Mouse (Mus musculus): ENCODE data around the gene Usp7. TPM values are rescaled to one million over a fixed set of nuclear protein-coding genes. Genes with fewer than 3 reads are reported as not detected.

Usp7 gene
- polyA plus RNA-seq, 1 experiment: 94.8 TPM

DNA sequence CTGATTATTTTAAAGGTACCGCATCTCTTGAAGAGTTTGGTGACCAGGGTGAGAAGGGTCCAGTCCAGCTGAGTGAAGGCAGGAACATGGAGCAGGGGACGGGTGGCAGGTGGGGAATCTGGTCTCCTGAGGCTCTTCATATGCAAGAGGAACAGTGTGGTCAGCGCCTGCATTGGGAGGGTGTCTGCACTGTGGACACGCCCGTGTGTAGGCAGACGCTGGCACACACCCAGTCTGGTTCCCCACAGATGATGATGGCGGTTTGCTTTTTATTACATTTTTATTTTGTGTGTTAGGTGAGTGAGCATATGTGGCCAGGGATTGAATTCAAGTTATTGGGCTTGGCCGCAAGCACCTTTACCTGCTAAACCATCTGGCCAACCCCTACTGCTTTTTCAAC, 116.5 kb downstream of the Usp7 start:
- Histone ChIP-seq H3K27me3 (ENCODE audit: control insufficient read depth, insufficient read depth, low read length) (no peaks in the 10 kb centered on the region; the same call in 1 of the 2 replicates), H3K4me1 (replicated peaks; ENCODE audit: control insufficient read depth, insufficient read depth, low read length) (peaks cover 7% of the 10 kb centered on the region), H3K4me3 (ENCODE audit: control insufficient read depth, insufficient read depth, low read length) (no peak overlapping the region), H3K27ac (ENCODE audit: control insufficient read depth, insufficient read depth, low read length) (no peak overlapping the region), H3K36me3 (ENCODE audit: control insufficient read depth, insufficient read depth, low read length) (no peaks in the 10 kb centered on the region)
- no peak for DNase-seq
- WGBS: 69% methylated on average over 8 of the region's 8 CpGs
- no peak for TF ChIP-seq POLR2A (IDR thresholded peaks at IDR 0.05; ENCODE audit: control insufficient read depth, extremely low read depth, insufficient read depth, low read length, poor library complexity)
- TF ChIP-seq CTCF (IDR thresholded peaks at IDR 0.05; ENCODE audit: borderline replicate concordance, control insufficient read depth, extremely low read depth, insufficient read depth, low read length, poor library complexity): no peak

- Histone ChIP-seq H3K27ac (ENCODE audit: control insufficient read depth, insufficient read depth, low read length) (no peak overlapping the region), H3K4me3 (ENCODE audit: control insufficient read depth, insufficient read depth, low read length) (no peak overlapping the region), H3K27me3 (ENCODE audit: control insufficient read depth, insufficient read depth, low read length) (no peaks in the 10 kb centered on the region; the same call in 1 of the 2 replicates), H3K36me3 (ENCODE audit: control insufficient read depth, insufficient read depth, low read length) (no peaks in the 10 kb centered on the region), H3K4me1 (replicated peaks; ENCODE audit: control insufficient read depth, insufficient read depth, low read length) (peaks cover 9% of the 10 kb centered on the region)
- DNase-seq: peak; percentile 75
- 5% methylated on average over 8 of the region's 8 CpGs for WGBS
- TF ChIP-seq CTCF (IDR thresholded peaks at IDR 0.05; ENCODE audit: borderline replicate concordance, control insufficient read depth, extremely low read depth, insufficient read depth, low read length, poor library complexity): peak; percentile 69; the same call in 1 of the 2 replicates
- TF ChIP-seq POLR2A (IDR thresholded peaks at IDR 0.05; ENCODE audit: control insufficient read depth, extremely low read depth, insufficient read depth, low read length, poor library complexity): no peak
These were observed 117.9 kb downstream of the Usp7 start for GRCm38 (mm10) chr16:8674165-8674564.

DNA sequence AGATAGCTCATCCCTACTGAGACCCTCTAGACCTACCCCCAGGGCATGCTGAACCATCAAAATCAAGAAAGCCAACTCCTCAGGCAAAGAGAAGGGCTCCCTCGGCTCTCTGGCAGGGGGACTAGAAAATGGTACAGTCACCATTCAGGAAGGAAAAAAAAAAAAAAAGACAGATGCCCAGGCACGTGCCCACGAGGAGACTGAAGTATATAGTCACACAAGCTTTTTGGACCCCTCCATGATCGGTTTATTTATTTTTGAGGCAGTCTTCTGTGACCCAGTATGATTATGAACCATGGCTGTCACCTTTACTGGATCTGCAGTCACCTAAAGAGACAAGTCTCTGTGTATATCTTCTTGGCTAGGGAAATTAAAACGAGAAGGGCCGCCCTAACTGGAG, 118.8 kb downstream of the Usp7 start:
- H3K27me3 ChIP-seq (ENCODE audit: control insufficient read depth, insufficient read depth, low read length): no peaks in the 10 kb centered on the region; the same call in 1 of the 2 replicates
- TF ChIP-seq CTCF (IDR thresholded peaks at IDR 0.05; ENCODE audit: borderline replicate concordance, control insufficient read depth, extremely low read depth, insufficient read depth, low read length, poor library complexity) (no peak), POLR2A (IDR thresholded peaks at IDR 0.05; ENCODE audit: control insufficient read depth, extremely low read depth, insufficient read depth, low read length, poor library complexity) (no peak)
- no peak for DNase-seq
- H3K4me3 ChIP-seq (ENCODE audit: control insufficient read depth, insufficient read depth, low read length): no peak overlapping the region
- H3K27ac ChIP-seq (ENCODE audit: control insufficient read depth, insufficient read depth, low read length): no peak overlapping the region
- H3K4me1 ChIP-seq (replicated peaks; ENCODE audit: control insufficient read depth, insufficient read depth, low read length): peaks cover 9% of the 10 kb centered on the region
- WGBS: 38% methylated on average over 6 of the region's 6 CpGs
- no peaks in the 10 kb centered on the region for H3K36me3 ChIP-seq (ENCODE audit: control insufficient read depth, insufficient read depth, low read length)

DNA sequence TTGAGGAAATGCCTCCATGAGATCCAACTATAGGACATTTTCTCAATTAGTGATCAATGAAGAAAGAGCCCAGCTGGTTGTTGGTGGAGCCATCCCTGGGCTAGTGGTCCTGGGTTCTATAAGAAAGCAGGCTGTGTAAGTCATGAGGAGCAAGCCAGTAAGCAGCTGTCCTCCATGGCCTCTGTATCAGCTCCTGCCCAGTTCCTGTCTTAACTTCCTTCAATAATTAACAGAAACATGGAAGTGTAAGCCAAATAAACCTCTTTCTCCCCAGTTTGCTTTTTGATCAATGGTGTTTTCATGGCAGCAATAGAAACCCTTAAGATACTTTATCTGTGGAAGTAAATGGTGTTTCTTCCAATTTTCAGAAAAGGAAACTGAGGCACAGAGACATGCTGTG, 119.3 kb downstream of the Usp7 start:
- TF ChIP-seq CTCF (IDR thresholded peaks at IDR 0.05; ENCODE audit: borderline replicate concordance, control insufficient read depth, extremely low read depth, insufficient read depth, low read length, poor library complexity): no peak
- TF ChIP-seq POLR2A (IDR thresholded peaks at IDR 0.05; ENCODE audit: control insufficient read depth, extremely low read depth, insufficient read depth, low read length, poor library complexity): no peak

DNA sequence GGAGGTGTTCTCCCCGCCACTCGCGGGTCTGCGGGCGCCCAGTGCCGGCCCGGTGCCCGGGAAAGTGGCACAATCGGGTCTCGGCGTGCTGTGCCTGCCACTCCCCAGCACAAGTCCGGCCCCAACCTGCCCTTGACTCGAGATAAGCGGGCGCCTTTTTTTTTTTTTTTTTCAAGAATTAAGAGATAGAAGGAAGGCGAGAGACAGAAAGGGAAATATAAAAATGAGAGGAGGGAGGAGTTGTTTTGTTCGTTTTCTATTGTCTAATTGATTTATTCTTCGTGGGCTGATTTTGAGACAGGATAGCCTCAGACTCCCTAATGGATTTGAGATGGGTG, 119.8 kb downstream of the Usp7 start:
- under 1% methylated on average over 18 of the region's 18 CpGs for WGBS
- Histone ChIP-seq H3K4me1 (replicated peaks; ENCODE audit: control insufficient read depth, insufficient read depth, low read length) (peaks cover 9% of the 10 kb centered on the region), H3K4me3 (ENCODE audit: control insufficient read depth, insufficient read depth, low read length) (peak overlapping the region; percentile 50), H3K27me3 (ENCODE audit: control insufficient read depth, insufficient read depth, low read length) (no peaks in the 10 kb centered on the region; the same call in 1 of the 2 replicates), H3K27ac (ENCODE audit: control insufficient read depth, insufficient read depth, low read length) (no peak overlapping the region), H3K36me3 (ENCODE audit: control insufficient read depth, insufficient read depth, low read length) (no peaks in the 10 kb centered on the region)
- no peak for DNase-seq
- TF ChIP-seq POLR2A (IDR thresholded peaks at IDR 0.05; ENCODE audit: control insufficient read depth, extremely low read depth, insufficient read depth, low read length, poor library complexity) (no peak), CTCF (IDR thresholded peaks at IDR 0.05; ENCODE audit: borderline replicate concordance, control insufficient read depth, extremely low read depth, insufficient read depth, low read length, poor library complexity) (no peak)

More for the DNA sequence above, 119.3 kb downstream of the Usp7 start:
- Histone ChIP-seq H3K27me3 (ENCODE audit: control insufficient read depth, insufficient read depth, low read length) (no peaks in the 10 kb centered on the region; the same call in 1 of the 2 replicates), H3K36me3 (ENCODE audit: control insufficient read depth, insufficient read depth, low read length) (no peaks in the 10 kb centered on the region), H3K4me3 (ENCODE audit: control insufficient read depth, insufficient read depth, low read length) (no peak overlapping the region), H3K4me1 (replicated peaks; ENCODE audit: control insufficient read depth, insufficient read depth, low read length) (peaks cover 9% of the 10 kb centered on the region), H3K27ac (ENCODE audit: control insufficient read depth, insufficient read depth, low read length) (no peak overlapping the region)
- no peak for DNase-seq

DNA sequence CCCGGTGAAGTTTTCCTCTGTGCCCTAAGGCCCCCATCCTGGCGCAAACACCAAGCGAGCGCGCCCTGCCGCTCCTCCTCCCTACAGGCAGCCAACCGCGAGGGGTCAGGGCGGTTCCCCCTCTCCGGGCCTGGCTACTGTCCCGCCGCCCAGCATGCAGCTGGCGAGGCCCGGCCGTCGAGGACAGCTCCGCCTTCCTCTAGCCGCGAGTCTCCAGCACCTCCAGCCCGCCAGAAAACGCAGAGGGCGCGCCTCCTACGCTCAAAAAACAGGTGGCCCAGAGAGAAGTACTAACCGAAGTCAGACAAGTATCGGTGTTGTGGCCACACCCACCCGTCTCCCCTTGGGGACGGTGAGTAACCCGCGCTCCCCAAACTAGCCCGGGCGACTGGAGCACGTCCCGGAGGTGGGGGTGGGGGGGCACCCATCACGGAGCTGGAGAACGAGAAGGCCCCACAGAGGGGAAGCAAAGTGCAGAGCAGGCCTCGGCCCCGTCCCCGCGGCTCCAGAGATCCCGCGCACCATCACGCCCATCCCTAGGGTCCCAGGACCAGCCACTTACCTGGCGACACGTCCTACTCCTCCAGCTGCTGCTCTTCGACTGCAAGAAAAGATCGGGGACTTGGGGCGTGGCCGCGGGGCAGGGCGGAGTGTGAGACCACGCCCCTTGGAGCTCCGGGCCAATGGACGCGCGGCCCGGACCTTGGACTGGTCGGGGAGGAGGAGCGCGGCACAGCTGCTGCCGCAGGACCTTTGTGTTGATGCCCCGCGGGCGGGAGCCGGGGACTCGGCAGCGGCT, 120.4 kb downstream of the Usp7 start, which contains the start of gene Carhsp1:
Gene Carhsp1, minus strand, starts transcription at position 605 of the 799 bp plus-strand sequence.
- Histone ChIP-seq H3K36me3 (ENCODE audit: control insufficient read depth, insufficient read depth, low read length) (no peaks in the 10 kb centered on the region), H3K4me3 (ENCODE audit: control insufficient read depth, insufficient read depth, low read length) (peak within 1 kb of the TSS; percentile 50), H3K4me1 (replicated peaks; ENCODE audit: control insufficient read depth, insufficient read depth, low read length) (peaks cover 9% of the 10 kb centered on the region), H3K27ac (ENCODE audit: control insufficient read depth, insufficient read depth, low read length) (no peak within 1 kb of the TSS), H3K27me3 (ENCODE audit: control insufficient read depth, insufficient read depth, low read length) (no peaks in the 10 kb centered on the region; the same call in 1 of the 2 replicates)
- under 1% methylated on average over 65 of the region's 67 CpGs for WGBS
- TF ChIP-seq POLR2A (IDR thresholded peaks at IDR 0.05; ENCODE audit: control insufficient read depth, extremely low read depth, insufficient read depth, low read length, poor library complexity): peak; percentile 85
- 0 out of 2 replicates have a peak, but pooled peaks have one; percentile 41 for TF ChIP-seq CTCF (IDR thresholded peaks at IDR 0.05; ENCODE audit: borderline replicate concordance, control insufficient read depth, extremely low read depth, insufficient read depth, low read length, poor library complexity)
- DNase-seq: peak; percentile 97
